Mouse (Mus musculus) myocyte (in vitro differentiated cells): Measurements from ENCODE around the gene Abhd13. TPM values are rescaled to one million over a fixed set of nuclear protein-coding genes. Genes with fewer than 3 reads are reported as not detected.

ENCODE experiments used
- H3K27me3 ChIP-seq: one replicate; pipeline ENCODE4 v1.6.1; 2011; ENCODE audit not compliant: control insufficient read depth, insufficient read depth, insufficient read length
- H3K36me3 ChIP-seq: one replicate; pipeline ENCODE4 v1.6.1; 2011; ENCODE audit not compliant: control insufficient read depth, insufficient read depth
- H3K4me2 ChIP-seq: one replicate; pipeline ENCODE4 v1.6.1; 2011; ENCODE audit warnings: low read depth, control low read depth
- H3K4me3 ChIP-seq: one replicate; pipeline ENCODE4 v1.5.1; 2011; ENCODE audit warnings: mild to moderate bottlenecking, control low read depth, moderate library complexity
- H3K79me2 ChIP-seq: one replicate; pipeline ENCODE4 v1.6.1; 2011; ENCODE audit not compliant: control insufficient read depth, insufficient read depth
- H3ac ChIP-seq: one replicate; pipeline ENCODE4 v1.6.1; 2011; ENCODE audit not compliant: control insufficient read depth, insufficient read length
- CEBPB ChIP-seq: IDR thresholded peaks from 2 replicates; pipeline ENCODE4 v1.6.1; 2011; ENCODE audit warnings: mild to moderate bottlenecking, moderate library complexity; ENCODE audit not compliant: poor library complexity, insufficient read depth, severe bottlenecking
- E2F4 ChIP-seq: IDR thresholded peaks from one replicate; pipeline ENCODE4 v1.6.1; 2011; ENCODE audit warnings: mild to moderate bottlenecking, control low read depth, moderate library complexity; ENCODE audit not compliant: insufficient read depth
- MAX ChIP-seq: IDR thresholded peaks from one replicate; pipeline ENCODE4 v1.6.1; 2011; ENCODE audit warnings: low read depth, mild to moderate bottlenecking, control low read depth
- MYOD1 ChIP-seq, 3 experiments: IDR thresholded peaks; one replicate each; pipeline ENCODE4 v1.6.1; 2011; ENCODE audit warnings: control low read depth in 2 of 3, low read depth in 2 of 3, mild to moderate bottlenecking in 2 of 3, moderate library complexity in 1 of 3; ENCODE audit not compliant: insufficient read length in 2 of 3, control insufficient read depth in 1 of 3
- MYOG ChIP-seq, 3 experiments: IDR thresholded peaks; one replicate each; pipeline ENCODE4 v1.6.1; 2011; ENCODE audit warnings: control low read depth in 2 of 3, low read depth in 2 of 3, mild to moderate bottlenecking in 2 of 3; ENCODE audit not compliant: insufficient read length in 2 of 3, control insufficient read depth in 1 of 3, insufficient read depth in 1 of 3
- POLR2A ChIP-seq: IDR thresholded peaks from one replicate; pipeline ENCODE4 v1.6.1; 2011; ENCODE audit warnings: low read depth, mild to moderate bottlenecking, control low read depth, moderate library complexity; ENCODE audit not compliant: insufficient read length
- POLR2AphosphoS2 ChIP-seq: IDR thresholded peaks from one replicate; pipeline ENCODE4 v1.6.1; 2011; ENCODE audit warnings: low read depth, control low read depth; ENCODE audit not compliant: insufficient read length
- REST ChIP-seq: IDR thresholded peaks from one replicate; pipeline ENCODE4 v1.6.1; 2011; ENCODE audit warnings: mild to moderate bottlenecking, control low read depth, moderate library complexity; ENCODE audit not compliant: insufficient read depth, insufficient read length
- SRF ChIP-seq: IDR thresholded peaks from one replicate; pipeline ENCODE4 v1.6.1; 2011; ENCODE audit warnings: low read depth; ENCODE audit not compliant: control insufficient read depth, insufficient read length
- TCF12 ChIP-seq: IDR thresholded peaks from one replicate; pipeline ENCODE4 v1.6.1; 2011; ENCODE audit warnings: mild to moderate bottlenecking, control low read depth; ENCODE audit not compliant: poor library complexity, insufficient read depth, severe bottlenecking
- TCF3 ChIP-seq: IDR thresholded peaks from one replicate; pipeline ENCODE4 v1.6.1; 2011; ENCODE audit warnings: low read depth, control low read depth; ENCODE audit not compliant: insufficient read length
- USF1 ChIP-seq: IDR thresholded peaks from one replicate; pipeline ENCODE4 v1.6.1; 2011; ENCODE audit warnings: low read depth, mild to moderate bottlenecking, control low read depth, moderate library complexity
- polyA plus RNA-seq: library from polyadenylated mRNA; unstranded; fragments of >200 nt; fragmentation: generic; extraction: Trizol; gene quantifications from one replicate; pipeline ENCODE4 v1.2.1, GENCODE M21; 2012; ENCODE audit warnings: missing spikeins

Gene Abhd13
- polyA plus RNA-seq, 1 experiment: 6.6 TPM

DNA sequence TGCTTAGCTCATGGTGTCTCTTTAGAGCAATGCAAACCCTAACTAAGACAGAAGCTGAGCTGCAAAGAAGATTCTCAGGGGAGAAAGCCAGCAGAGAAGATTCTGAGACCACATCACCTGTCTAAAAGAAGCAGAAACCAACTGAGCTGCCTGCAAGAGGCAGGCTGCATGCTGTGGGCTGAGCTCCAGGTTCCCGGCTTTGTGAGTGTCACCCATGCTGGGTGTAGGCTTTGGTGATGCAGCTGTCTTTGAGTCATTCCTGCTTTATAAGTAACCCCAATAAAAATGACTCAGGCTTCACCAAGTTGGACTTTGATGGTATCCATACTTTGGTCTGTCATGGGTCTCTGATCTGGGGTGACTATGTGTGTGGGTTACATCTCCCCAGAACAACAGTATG, 38.7 kb downstream of the Abhd13 start:
- Histone ChIP-seq H3K4me3 (no peak overlapping the region), H3K79me2 (no peaks in the 10 kb centered on the region), H3K4me2 (peak overlapping the region; percentile 25), H3K27me3 (no peaks in the 10 kb centered on the region), H3ac (no peak overlapping the region), H3K36me3 (no peaks in the 10 kb centered on the region)
- TF ChIP-seq POLR2A (no peak), TCF12 (no peak), E2F4 (no peak), MYOG (IDR thresholded peaks at IDR 0.05; ENCODE audit: control insufficient read depth in 1 of 3, insufficient read depth in 1 of 3, insufficient read length in 2 of 3, low read depth in 2 of 3) (peak in 2 of 3 experiments; percentile 66 to 77), SRF (no peak), CEBPB (no peak), MYOD1 (IDR thresholded peaks at IDR 0.05; ENCODE audit: control insufficient read depth in 1 of 3, insufficient read length in 2 of 3, low read depth in 2 of 3) (peak; percentile 40 to 73 (median 47))

DNA sequence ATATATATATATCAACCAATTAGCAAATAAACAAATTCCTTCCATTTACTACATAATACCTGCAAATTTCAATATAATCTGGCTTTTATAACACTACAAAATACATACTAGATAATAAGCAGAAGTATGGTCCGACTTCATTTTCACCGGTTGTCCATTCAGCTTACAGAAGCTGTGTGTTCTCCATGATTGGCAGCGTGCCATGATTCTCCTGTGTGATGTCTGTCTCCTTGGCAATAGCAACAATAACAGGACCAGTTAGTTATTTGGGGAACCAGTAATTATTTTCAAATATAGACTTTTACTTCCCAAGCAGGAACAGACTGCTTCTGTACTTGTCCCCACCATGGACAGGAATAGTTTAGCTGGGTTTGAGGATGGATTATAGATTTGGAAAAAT, 39.7 kb downstream of the Abhd13 start:
- H3K4me2 ChIP-seq: peak overlapping the region; percentile 50
- no peak overlapping the region for H3ac ChIP-seq
- H3K36me3 ChIP-seq: no peaks in the 10 kb centered on the region
- H3K4me3 ChIP-seq: no peak overlapping the region
- H3K27me3 ChIP-seq: no peaks in the 10 kb centered on the region
- no peak for TF ChIP-seq SRF
- no peak for TF ChIP-seq MYOD1 (IDR thresholded peaks at IDR 0.05; ENCODE audit: control insufficient read depth in 1 of 3, insufficient read length in 2 of 3, low read depth in 2 of 3)
- TF ChIP-seq MYOG (IDR thresholded peaks at IDR 0.05; ENCODE audit: control insufficient read depth in 1 of 3, insufficient read depth in 1 of 3, insufficient read length in 2 of 3, low read depth in 2 of 3): no peak
- no peaks in the 10 kb centered on the region for H3K79me2 ChIP-seq

DNA sequence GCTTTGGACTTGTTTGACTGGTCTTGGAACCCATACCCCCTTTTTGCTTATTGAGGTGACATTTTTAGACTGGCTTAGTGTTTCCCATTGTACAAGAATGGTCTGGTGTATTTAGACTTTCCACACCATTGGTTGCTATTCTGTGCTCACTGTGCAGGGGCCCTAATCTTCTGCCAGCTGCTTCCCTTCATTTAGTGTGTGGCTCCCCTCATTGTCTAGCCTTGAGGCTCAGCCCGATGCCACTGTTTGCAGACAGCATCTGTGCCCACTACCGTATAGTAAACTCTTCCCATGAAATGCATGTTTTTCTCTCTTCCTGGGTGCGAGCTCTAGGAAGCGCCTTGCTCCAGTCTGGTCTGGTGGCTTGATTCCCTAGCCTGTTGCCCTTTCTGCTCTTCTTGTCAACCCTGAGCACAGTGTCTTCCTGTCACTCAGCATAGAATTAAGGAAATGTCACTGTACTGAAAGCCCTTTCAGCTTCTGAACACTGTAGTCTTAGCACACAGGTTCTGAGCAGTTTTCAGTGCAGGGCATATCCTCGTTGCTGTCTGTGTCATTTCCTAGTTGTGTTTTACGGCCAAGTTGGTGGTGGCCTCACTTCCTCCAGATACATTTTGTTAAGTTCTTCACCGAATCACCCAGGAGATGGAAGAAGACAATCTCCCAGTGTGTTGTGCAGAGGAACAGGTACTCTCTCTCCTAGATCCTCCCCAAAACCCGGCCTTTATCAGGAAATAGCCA, 53.0 kb downstream of the Abhd13 start:
- H3K36me3 ChIP-seq: no peaks in the 10 kb centered on the region
- peaks cover 17% of the 10 kb centered on the region for H3K27me3 ChIP-seq
- H3K4me2 ChIP-seq: no peak overlapping the region
- H3ac ChIP-seq: no peak overlapping the region
- H3K4me3 ChIP-seq: no peak overlapping the region
- TF ChIP-seq TCF3 (no peak), TCF12 (no peak), MAX (no peak), MYOG (IDR thresholded peaks at IDR 0.05; ENCODE audit: control insufficient read depth in 1 of 3, insufficient read depth in 1 of 3, insufficient read length in 2 of 3, low read depth in 2 of 3) (no peak), POLR2AphosphoS2 (no peak), MYOD1 (IDR thresholded peaks at IDR 0.05; ENCODE audit: control insufficient read depth in 1 of 3, insufficient read length in 2 of 3, low read depth in 2 of 3) (no peak), E2F4 (no peak), SRF (no peak), USF1 (no peak)
- H3K79me2 ChIP-seq: no peaks in the 10 kb centered on the region

DNA sequence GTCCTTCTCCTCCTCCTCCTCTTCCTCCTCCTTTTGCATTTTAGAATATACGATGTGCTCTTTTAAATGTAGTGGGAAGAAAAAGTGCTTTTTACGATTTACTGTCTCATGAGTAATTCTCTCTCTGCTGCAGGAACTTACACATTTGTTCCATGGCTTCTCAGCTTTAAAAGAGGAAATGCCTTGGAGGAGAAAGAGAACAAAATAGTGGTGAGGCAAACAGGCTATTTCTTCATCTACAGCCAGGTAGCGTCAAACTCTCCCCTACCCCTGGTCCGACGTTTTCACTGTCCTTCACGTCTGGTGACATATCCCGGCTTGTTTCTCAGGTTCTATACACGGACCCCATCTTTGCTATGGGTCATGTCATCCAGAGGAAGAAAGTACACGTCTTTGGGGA, 53.7 kb downstream of the Abhd13 start:
- Histone ChIP-seq H3K4me3 (no peak overlapping the region), H3ac (no peak overlapping the region), H3K27me3 (peaks cover 19% of the 10 kb centered on the region), H3K4me2 (no peak overlapping the region), H3K36me3 (no peaks in the 10 kb centered on the region), H3K79me2 (no peaks in the 10 kb centered on the region)
- TF ChIP-seq POLR2AphosphoS2 (no peak), REST (no peak), POLR2A (no peak), TCF12 (no peak), E2F4 (no peak), TCF3 (no peak), MAX (no peak), MYOD1 (IDR thresholded peaks at IDR 0.05; ENCODE audit: control insufficient read depth in 1 of 3, insufficient read length in 2 of 3, low read depth in 2 of 3) (no peak), SRF (no peak), USF1 (no peak), CEBPB (no peak)

DNA sequence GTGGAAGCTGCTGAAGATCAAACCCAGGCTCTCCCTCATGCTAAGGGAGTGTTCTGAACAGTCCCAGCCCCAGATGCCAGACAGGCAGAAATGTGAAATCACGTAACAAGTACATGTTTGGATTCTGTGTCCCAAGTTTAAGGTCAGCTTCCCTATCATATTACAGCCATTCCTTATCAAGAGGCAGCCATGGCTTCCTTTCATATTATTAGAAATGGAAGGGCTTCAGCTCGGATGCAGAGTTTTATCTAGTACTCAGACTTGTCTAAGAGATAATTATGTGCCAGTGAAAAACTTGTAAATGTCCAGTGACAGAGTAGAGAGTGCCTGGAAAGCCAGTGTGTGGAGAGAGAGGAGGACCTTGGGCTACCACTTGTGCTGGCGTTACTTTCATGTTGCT, 63.4 kb downstream of the Abhd13 start:
- Histone ChIP-seq H3K36me3 (no peaks in the 10 kb centered on the region), H3K4me3 (no peak overlapping the region), H3ac (no peak overlapping the region), H3K79me2 (no peaks in the 10 kb centered on the region), H3K27me3 (peaks cover 7% of the 10 kb centered on the region), H3K4me2 (no peak overlapping the region)
- TF ChIP-seq CEBPB: no peak
- no peak for TF ChIP-seq TCF12
- TF ChIP-seq MYOG (IDR thresholded peaks at IDR 0.05; ENCODE audit: control insufficient read depth in 1 of 3, insufficient read depth in 1 of 3, insufficient read length in 2 of 3, low read depth in 2 of 3): no peak
- no peak for TF ChIP-seq USF1
- TF ChIP-seq REST: no peak
- no peak for TF ChIP-seq POLR2A
- no peak for TF ChIP-seq POLR2AphosphoS2
- TF ChIP-seq MAX: no peak
- TF ChIP-seq MYOD1 (IDR thresholded peaks at IDR 0.05; ENCODE audit: control insufficient read depth in 1 of 3, insufficient read length in 2 of 3, low read depth in 2 of 3): no peak
- no peak for TF ChIP-seq SRF
- no peak for TF ChIP-seq TCF3
- TF ChIP-seq E2F4: no peak
